Mouse (Mus musculus) cerebellum, adult 2 months (tissue): ENCODE measurements around the gene Tfeb. TPM values are rescaled to one million over a fixed set of nuclear protein-coding genes. Genes with fewer than 3 reads are reported as not detected.
A peak's percentile ranks its signal among the peaks of the same experiment; 100 is the strongest.

Experiments
- DNase-seq, 2 experiments: peaks; one replicate each; pipeline ENCODE4 v3.0.0; 2021
- H3K27ac ChIP-seq: fragments of 200-500 bp; 2 replicates; pipeline ENCODE4 v1.5.1; 2012; ENCODE audit warnings: low read length, control low read depth, inconsistent platforms; ENCODE audit not compliant: insufficient read depth
- H3K27me3 ChIP-seq: fragments of 200-500 bp; 2 replicates; pipeline ENCODE4 v1.6.1; 2012; ENCODE audit warnings: inconsistent platforms, mild to moderate bottlenecking, low read length, moderate library complexity; ENCODE audit not compliant: control insufficient read depth, insufficient read depth
- H3K4me1 ChIP-seq: fragments of 200-500 bp; 2 replicates; pipeline ENCODE4 v1.6.1; 2011; ENCODE audit warnings: low read length; ENCODE audit not compliant: control insufficient read depth, insufficient read depth
- H3K4me3 ChIP-seq: fragments of 200-500 bp; replicated peaks from 2 replicates; pipeline ENCODE3; 2011; ENCODE audit warnings: mild to moderate bottlenecking, low read depth, low read length, control low read depth; ENCODE audit not compliant: insufficient read depth
- CTCF ChIP-seq: fragments of 200-500 bp; IDR thresholded peaks from 2 replicates; pipeline ENCODE4 v1.5.1; 2011; ENCODE audit warnings: low read depth, mild to moderate bottlenecking, control low read depth, low read length, moderate library complexity, borderline replicate concordance; ENCODE audit not compliant: insufficient read depth
- POLR2A ChIP-seq: fragments of 200-500 bp; IDR thresholded peaks from 2 replicates; pipeline ENCODE4 v1.6.1; 2011; ENCODE audit warnings: low read length, control low read depth, borderline replicate concordance; ENCODE audit not compliant: insufficient read depth
- WGBS: fragments of 180-500 bp; shearing (Covaris S2); methylation state at CpG from one replicate; pipeline ENCODE4 v1.1.7; 2018; 5-methylcytosine and 5-hydroxymethylcytosine counted together
- polyA plus RNA-seq: library from polyadenylated mRNA; depleted of rRNA; stranded (reverse); fragments of >200 nt; gene quantifications from 2 replicates; pipeline ENCODE4 v1.2.3, GENCODE M21; 2012

Tfeb gene
- polyA plus RNA-seq, 1 experiment, result 27.5 TPM

DNA sequence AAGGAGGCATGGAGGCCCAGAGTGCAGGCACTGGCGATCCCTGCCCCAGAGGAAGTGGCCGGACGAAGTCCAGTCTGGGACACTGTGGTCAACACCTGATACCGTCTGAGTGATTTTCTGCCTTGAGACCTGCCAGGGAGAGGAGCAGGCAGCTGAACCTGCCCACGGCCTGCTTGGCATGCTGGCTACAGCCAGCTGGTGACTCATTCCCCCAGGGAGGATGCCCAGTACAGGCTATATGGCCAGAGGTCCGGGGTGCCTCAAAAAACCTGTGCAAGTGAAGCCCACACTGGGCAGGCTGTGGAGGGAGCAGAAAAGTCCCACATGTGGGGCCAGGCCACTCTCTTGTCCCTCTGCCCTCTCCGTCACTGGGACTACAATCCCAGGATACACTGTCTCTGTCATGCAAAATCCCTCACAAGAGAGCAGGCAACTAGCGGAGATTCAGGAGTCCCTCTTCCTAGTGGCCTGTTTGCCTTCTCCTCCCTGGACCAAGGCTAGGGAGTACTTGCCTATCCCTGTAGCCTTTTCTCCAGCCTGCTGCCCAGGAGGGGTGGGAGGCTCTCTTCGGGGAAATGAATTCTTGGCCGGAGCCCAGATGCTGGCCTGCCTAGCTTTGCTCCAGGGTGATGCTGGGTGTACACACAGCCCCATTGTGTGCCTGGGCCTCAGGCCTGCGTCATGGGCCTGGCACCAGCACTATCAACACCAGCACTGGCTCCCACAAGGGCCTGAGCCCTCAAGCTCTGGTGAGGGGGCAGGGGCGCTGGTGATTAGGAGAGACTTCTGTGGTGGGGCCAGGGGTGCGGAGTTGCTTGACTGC lies 25.9 kb downstream of the Tfeb start:
- TF ChIP-seq POLR2A (no peak), CTCF (no peak)
- DNase-seq, result peak; percentile 68 to 76
- no peak overlapping the region for H3K4me3 ChIP-seq
- peak overlapping the region; percentile 69 for H3K27ac ChIP-seq
- H3K4me1 ChIP-seq, result peaks cover 48% of the 10 kb centered on the region
- no peaks in the 10 kb centered on the region for H3K27me3 ChIP-seq
- WGBS, result 21% methylated on average over 13 of the region's 13 CpGs

DNA sequence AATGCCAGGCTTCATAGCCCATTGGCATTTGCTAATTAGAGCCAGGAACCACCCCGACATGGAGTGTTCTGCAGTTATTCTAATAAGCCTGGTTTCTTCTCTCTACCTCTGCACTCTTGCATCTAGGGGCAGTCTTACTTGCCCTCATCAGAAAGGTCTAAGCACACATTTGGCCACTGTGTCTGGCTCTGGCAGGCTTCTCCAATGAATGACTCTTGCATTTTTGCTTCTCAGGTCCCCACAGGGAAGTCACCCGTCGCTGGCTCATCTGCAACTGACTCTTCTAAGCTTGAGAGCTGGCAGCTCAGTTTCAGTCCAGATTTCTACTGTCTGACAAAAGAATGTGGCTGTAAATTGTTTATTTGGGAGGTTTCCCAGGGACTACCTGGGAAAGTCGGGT lies 29.2 kb downstream of the Tfeb start:
- TF ChIP-seq POLR2A (no peak), CTCF (no peak)
- Histone ChIP-seq H3K4me1 (peaks cover 26% of the 10 kb centered on the region), H3K27ac (no peak overlapping the region), H3K27me3 (no peaks in the 10 kb centered on the region), H3K4me3 (no peak overlapping the region)
- no peak for DNase-seq
- WGBS, result 65% methylated on average over 4 of the region's 4 CpGs

DNA sequence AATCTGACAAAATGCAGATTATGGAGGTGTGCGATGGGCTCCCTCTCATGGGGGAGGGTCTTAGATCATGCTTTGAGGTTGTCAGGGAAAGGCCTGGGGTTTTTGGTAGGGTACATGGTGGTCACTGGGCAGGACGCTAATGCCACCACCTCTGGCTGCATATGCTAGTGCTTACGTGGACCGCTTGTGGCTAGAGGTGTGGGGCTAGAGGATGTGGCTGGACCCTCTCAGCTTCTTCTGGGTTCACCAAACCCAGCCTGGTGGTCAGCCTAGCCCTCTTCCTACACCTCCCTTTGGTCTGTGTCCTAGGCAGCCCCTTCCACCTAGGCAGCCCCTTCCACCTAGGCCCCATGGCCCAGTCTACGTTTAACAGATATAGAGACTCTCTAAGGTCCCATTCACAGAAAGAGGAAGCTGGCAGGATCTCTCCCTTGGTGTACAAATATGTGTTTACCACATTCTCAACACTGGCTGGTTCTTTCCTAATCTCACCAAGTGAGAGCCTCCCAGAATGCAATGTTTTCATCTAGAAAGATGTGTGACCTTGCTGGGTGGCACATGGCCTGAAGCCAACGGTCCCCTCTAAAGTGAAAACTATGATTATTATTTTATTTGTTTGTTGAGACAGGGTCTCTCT lies 29.7 kb downstream of the Tfeb start:
- peaks cover 26% of the 10 kb centered on the region for H3K4me1 ChIP-seq
- WGBS, result 90% methylated on average over 6 of the region's 6 CpGs
- no peak for TF ChIP-seq POLR2A
- TF ChIP-seq CTCF, result no peak
- no peak for DNase-seq
- no peak overlapping the region for H3K27ac ChIP-seq
- no peak overlapping the region for H3K4me3 ChIP-seq
- no peaks in the 10 kb centered on the region for H3K27me3 ChIP-seq

DNA sequence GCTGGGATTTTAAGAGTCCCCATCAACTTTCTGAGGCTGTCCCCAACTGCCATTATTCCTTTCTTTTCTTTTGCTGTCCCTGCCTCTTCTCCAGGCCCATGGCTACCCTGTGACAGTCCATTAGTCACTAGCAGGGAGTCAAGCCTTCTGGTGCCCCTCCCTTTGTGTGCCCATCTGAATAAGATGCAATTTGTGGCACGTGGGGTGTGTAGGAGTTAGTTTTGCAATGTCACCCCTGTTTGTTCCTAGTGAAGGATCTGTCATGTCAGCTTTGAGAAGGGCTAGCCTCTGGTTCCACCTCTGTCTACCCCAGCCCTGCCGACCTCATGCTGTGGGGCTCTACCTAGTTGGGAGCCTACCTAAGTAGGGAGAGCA lies 30.2 kb downstream of the Tfeb start:
- no peak for TF ChIP-seq CTCF
- no peak for TF ChIP-seq POLR2A
- no peak for DNase-seq
- Histone ChIP-seq H3K4me1 (peaks cover 24% of the 10 kb centered on the region), H3K27ac (no peak overlapping the region), H3K4me3 (no peak overlapping the region), H3K27me3 (no peaks in the 10 kb centered on the region)
- 77% methylated on average over 2 of the region's 2 CpGs for WGBS

DNA sequence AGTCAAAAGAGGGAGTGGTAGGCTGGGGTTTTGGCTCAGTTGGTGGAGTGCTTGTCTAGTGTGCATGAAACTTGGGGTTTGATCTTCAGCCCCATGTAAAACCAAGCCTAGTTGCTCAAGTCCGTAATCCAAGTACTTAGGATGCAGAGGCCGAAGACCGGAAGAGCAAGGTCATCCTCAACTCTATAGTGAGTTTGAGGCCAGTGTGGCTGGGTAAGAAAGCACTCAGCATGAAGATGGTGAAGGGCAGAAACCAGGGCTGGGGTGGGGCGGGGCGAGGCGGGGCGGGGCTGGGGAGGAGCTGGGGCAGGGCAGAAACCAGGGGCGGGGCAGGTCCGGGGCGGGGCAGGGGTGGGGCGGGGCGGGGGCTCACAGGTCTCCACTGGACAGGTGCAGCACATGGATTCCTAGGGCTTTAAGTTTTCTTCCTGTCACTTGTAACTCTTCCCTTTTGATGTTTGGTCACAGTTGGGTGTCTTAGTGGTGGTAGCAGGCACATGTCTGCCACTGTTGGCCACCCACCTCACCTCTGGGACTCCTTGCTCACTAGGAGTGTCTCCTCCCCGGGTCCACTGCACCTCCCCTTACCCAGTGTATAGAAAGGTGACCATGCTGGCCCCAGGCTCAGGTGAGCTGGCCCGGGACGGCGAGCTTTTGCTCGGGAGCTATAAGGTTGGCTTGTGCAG lies 30.8 kb downstream of the Tfeb start:
- no peak for DNase-seq
- Histone ChIP-seq H3K4me1 (peaks cover 18% of the 10 kb centered on the region), H3K27me3 (no peaks in the 10 kb centered on the region), H3K4me3 (no peak overlapping the region), H3K27ac (no peak overlapping the region)
- no peak for TF ChIP-seq POLR2A
- WGBS, result 52% methylated on average over 17 of the region's 17 CpGs

DNA sequence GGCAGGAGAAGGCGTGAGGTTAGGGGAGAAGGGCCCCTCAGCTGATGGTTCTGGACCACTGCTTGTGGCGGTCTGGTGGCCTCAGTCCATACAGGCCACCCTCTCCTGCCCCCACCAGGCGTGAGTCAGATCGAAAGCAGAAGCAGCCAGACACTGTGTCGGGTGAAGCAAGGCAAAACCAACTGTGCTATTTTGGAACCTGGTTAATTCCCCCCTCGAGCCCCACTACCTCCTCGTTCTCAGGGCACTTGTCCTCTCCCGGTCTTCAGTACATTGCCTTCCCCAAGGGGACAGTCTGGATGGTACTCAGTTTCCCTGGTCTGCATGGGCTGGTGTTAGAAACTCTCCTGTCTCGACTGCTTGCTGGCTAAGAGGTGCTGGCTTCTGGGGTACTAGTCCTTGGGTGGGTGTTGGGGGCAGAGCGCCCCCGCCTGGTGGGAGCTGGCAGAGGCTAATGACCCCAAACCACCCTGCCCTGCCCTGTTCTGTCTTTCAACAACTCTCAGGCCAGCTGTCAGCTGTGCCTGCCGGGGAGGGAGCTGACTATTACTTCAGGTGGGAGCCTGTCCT lies 32.0 kb downstream of the Tfeb start:
- no peak for DNase-seq
- WGBS, result 43% methylated on average over 12 of the region's 12 CpGs
- Histone ChIP-seq H3K4me1 (peaks cover 10% of the 10 kb centered on the region), H3K27ac (no peak overlapping the region; the same call in 1 of the 2 replicates), H3K4me3 (no peak overlapping the region), H3K27me3 (no peaks in the 10 kb centered on the region)
- TF ChIP-seq CTCF, result no peak; the same call in 1 of the 2 replicates
- no peak for TF ChIP-seq POLR2A

DNA sequence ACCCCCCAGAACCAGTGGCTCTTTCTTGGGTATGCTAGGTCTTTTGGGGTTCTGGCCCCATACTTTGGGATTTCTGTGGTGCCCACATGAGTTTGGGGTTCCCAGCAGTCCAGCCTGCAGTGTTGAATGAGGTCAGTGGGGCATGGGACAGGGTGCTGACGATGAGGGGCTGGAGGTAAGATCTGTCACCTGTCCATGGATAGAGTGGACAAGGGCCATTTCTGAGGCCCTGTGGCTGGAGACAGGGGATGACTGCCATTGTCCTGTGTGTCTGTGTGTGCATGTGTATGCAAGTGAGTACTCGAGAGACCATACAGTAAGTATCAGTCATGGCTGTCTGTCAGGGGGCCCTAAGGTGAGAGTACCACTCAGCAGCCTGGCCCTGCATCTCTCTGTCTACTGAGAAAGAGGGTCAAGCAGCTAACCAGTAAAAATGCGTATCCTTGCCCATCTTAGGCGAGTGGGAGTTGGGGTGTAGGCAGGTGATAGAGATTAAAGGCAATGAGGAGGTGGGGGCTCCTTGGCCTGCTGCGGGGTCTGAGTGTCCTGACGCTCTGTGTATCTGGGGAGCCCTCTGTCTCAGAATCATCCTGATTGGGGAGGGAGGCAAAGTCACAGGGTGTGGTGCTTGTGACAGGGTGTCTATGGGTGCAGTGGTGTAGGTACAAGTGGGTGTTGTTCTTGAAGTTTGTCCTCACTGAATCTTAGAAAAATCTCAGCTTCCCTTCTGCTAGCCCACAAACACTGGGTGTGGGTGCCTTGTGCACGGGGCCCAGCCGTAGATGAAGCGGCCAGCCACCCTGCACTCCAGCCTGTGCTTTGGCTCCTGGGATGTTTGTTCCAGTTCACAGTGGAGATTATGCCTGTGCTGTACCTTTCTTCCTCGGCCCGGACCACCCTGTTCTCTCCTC lies 32.8 kb downstream of the Tfeb start:
- peaks cover 6% of the 10 kb centered on the region; the same call in 1 of the 2 replicates for H3K4me1 ChIP-seq
- no peaks in the 10 kb centered on the region for H3K27me3 ChIP-seq

More for the DNA sequence above, 32.8 kb downstream of the Tfeb start:
- Histone ChIP-seq H3K4me3 (no peak overlapping the region), H3K27ac (no peak overlapping the region)
- 84% methylated on average over 11 of the region's 11 CpGs for WGBS
- no peak for DNase-seq
- no peak for TF ChIP-seq POLR2A
- no peak for TF ChIP-seq CTCF
